Mouse (Mus musculus) G1E (cell line): ENCODE measurements around the gene Gpn3.

Experiments used
- CTCF ChIP-seq: IDR thresholded peaks from 2 replicates; pipeline ENCODE4 v1.5.1; 2012; ENCODE audit warnings: low read depth, low read length, inconsistent platforms, mixed read lengths
- GATA1 ChIP-seq: IDR thresholded peaks from 2 replicates; pipeline ENCODE4 v1.6.1; 2012; ENCODE audit warnings: borderline replicate concordance, low read length, inconsistent platforms, mixed read lengths

GRCm38 (mm10) chr5:122403362-122403761, 31.7 kb downstream of the Gpn3 start:
- TF ChIP-seq CTCF (no peak), GATA1 (no peak)
